Mouse (Mus musculus): ENCODE data around the gene Nprl3.

GRCm38 (mm10) chr11:32181973-32182868 is 85.3 kb downstream of the Nprl3 start:
- no peak for TF ChIP-seq POLR2A (IDR thresholded peaks at IDR 0.05; ENCODE audit: low read depth, low read length)
- TF ChIP-seq CTCF (conservative IDR thresholded peaks at IDR 0.05; ENCODE audit: insufficient read depth, insufficient read length, low read depth, low read length), result peak; percentile 89

Data from kidney, adult 2 months (tissue).